Mouse (Mus musculus) liver, postnatal 0 days (tissue): ENCODE data around the gene E2f4. TPM values are rescaled to one million over a fixed set of nuclear protein-coding genes. Genes with fewer than 3 reads are reported as not detected.

Source experiments
- ATAC-seq: fragments of 200-750 bp; cut with Nextera tagmentation; 2 replicates; pipeline ENCODE4 v1.8.0; 2017; ENCODE audit warnings: mild to moderate bottlenecking, moderate library complexity
- DNase-seq: peaks from one replicate; pipeline ENCODE4 v3.0.0-alpha.2; 2016
- H3K27ac ChIP-seq: fragments of 300-500 bp; sonication (generic); 2 replicates; pipeline ENCODE4 v1.5.1; 2014; ENCODE audit warnings: antibody characterized with exemption, moderate library complexity, mild to moderate bottlenecking, low read depth
- H3K27me3 ChIP-seq: fragments of 300-500 bp; sonication (generic); 2 replicates; pipeline ENCODE4 v1.6.1; 2014; ENCODE audit warnings: low read length, control low read depth, mixed read lengths; ENCODE audit not compliant: insufficient read depth
- H3K36me3 ChIP-seq: fragments of 300-500 bp; sonication (generic); replicated peaks from 2 replicates; pipeline ENCODE4 v1.6.1; 2014; ENCODE audit warnings: mild to moderate bottlenecking, control low read depth, low read length, moderate library complexity, mixed read lengths; ENCODE audit not compliant: insufficient read depth
- H3K4me1 ChIP-seq: fragments of 300-500 bp; sonication (generic); 2 replicates; pipeline ENCODE4 v1.6.1; 2014; ENCODE audit warnings: antibody characterized with exemption, mild to moderate bottlenecking, control low read depth; ENCODE audit not compliant: insufficient read depth
- H3K4me2 ChIP-seq: fragments of 300-500 bp; sonication (generic); 2 replicates; pipeline ENCODE4 v1.6.1; 2014; ENCODE audit warnings: low read depth, mild to moderate bottlenecking, low read length, moderate library complexity, mixed read lengths
- H3K4me3 ChIP-seq: fragments of 300-500 bp; sonication (generic); 2 replicates; pipeline ENCODE4 v1.5.1; 2014; ENCODE audit warnings: low read depth, low read length
- H3K9ac ChIP-seq: fragments of 300-500 bp; sonication (generic); replicated peaks from 2 replicates; pipeline ENCODE4 v1.6.1; 2014; ENCODE audit warnings: mild to moderate bottlenecking, moderate library complexity
- H3K9me3 ChIP-seq: fragments of 300-500 bp; sonication (generic); 2 replicates; pipeline ENCODE4 v1.6.1; 2016; ENCODE audit warnings: mild to moderate bottlenecking, control low read depth, low read length, mixed read lengths
- CTCF ChIP-seq: sonication (generic); IDR thresholded peaks from 2 replicates; pipeline ENCODE4 v1.5.1; 2016; ENCODE audit warnings: antibody characterized with exemption, low read depth
- EP300 ChIP-seq: IDR thresholded peaks from 2 replicates; pipeline ENCODE4 v1.6.1; 2016; ENCODE audit warnings: antibody characterized with exemption, low read depth, mild to moderate bottlenecking
- WGBS: fragments of 180-500 bp; shearing (Covaris S2); extraction: QIAGEN DNeasy Blood & Tissue Kit; methylation state at CpG from one replicate; pipeline ENCODE4 v1.1.7; 2014; ENCODE audit not compliant: insufficient replicate concordance; 5-methylcytosine and 5-hydroxymethylcytosine counted together
- polyA plus RNA-seq: library from polyadenylated mRNA; unstranded; fragments of >200 nt; fragmentation: Nextera tagmentation; extraction: Ambion mirVana; gene quantifications from 2 replicates; pipeline ENCODE4 v1.2.1, GENCODE M21; 2015

Gene E2f4
- polyA plus RNA-seq, 1 experiment from 2014 or later: 62.9 TPM

- H3K4me3 ChIP-seq: peak overlapping the region; percentile 94
- H3K36me3 ChIP-seq: peaks cover 47% of the 10 kb centered on the region
- peak overlapping the region; percentile 97 for H3K9ac ChIP-seq
- H3K4me1 ChIP-seq: peaks cover 47% of the 10 kb centered on the region
- ATAC-seq (no peak), DNase-seq (peak; percentile 39)
- no peaks in the 10 kb centered on the region for H3K27me3 ChIP-seq
- WGBS: 38% methylated on average over 18 of the region's 18 CpGs
- H3K27ac ChIP-seq: peak overlapping the region; percentile 84
- TF ChIP-seq EP300: no peak
- TF ChIP-seq CTCF: no peak
- H3K9me3 ChIP-seq: no peaks in the 10 kb centered on the region
- H3K4me2 ChIP-seq: peak overlapping the region; percentile 90
Measured at GRCm38 (mm10) chr8:105298351-105299252, 1.1 kb downstream of the E2f4 start.

- Histone ChIP-seq H3K36me3 (peaks cover 60% of the 10 kb centered on the region), H3K27ac (peak overlapping the region; percentile 84), H3K4me3 (peak overlapping the region; percentile 94), H3K4me1 (peaks cover 59% of the 10 kb centered on the region), H3K4me2 (peak overlapping the region; percentile 90), H3K27me3 (no peaks in the 10 kb centered on the region), H3K9me3 (no peaks in the 10 kb centered on the region), H3K9ac (peak overlapping the region; percentile 61)
- 56% methylated on average over 8 of the region's 8 CpGs for WGBS
- ATAC-seq: peak; percentile 86
- peak; percentile 83 for DNase-seq
- TF ChIP-seq CTCF (no peak), EP300 (peak; percentile 93)
Measured at GRCm38 (mm10) chr8:105299962-105300361, 2.5 kb downstream of the E2f4 start.

GRCm38 (mm10) chr8:105303396-105303795, 5.9 kb downstream of the E2f4 start:
- DNase-seq (no peak), ATAC-seq (no peak)
- 63% methylated on average over 8 of the region's 8 CpGs for WGBS
- Histone ChIP-seq H3K27me3 (no peaks in the 10 kb centered on the region), H3K9ac (no peak overlapping the region), H3K4me3 (no peak overlapping the region), H3K9me3 (no peaks in the 10 kb centered on the region), H3K4me2 (no peak overlapping the region), H3K4me1 (peaks cover 45% of the 10 kb centered on the region), H3K36me3 (peaks cover 78% of the 10 kb centered on the region), H3K27ac (no peak overlapping the region)
- TF ChIP-seq CTCF (no peak), EP300 (0 out of 2 replicates have a peak, but pooled peaks have one; percentile 28)

- DNase-seq: no peak
- Histone ChIP-seq H3K4me2 (no peak overlapping the region), H3K9ac (no peak overlapping the region), H3K4me3 (no peak overlapping the region), H3K9me3 (no peaks in the 10 kb centered on the region), H3K27me3 (no peaks in the 10 kb centered on the region), H3K36me3 (peaks cover 78% of the 10 kb centered on the region), H3K27ac (no peak overlapping the region), H3K4me1 (peaks cover 40% of the 10 kb centered on the region)
- ATAC-seq: no peak
- 76% methylated on average over 9 of the region's 9 CpGs for WGBS
- TF ChIP-seq EP300 (no peak), CTCF (no peak)
Measured at GRCm38 (mm10) chr8:105303874-105304273, 6.4 kb downstream of the E2f4 start.

GRCm38 (mm10) chr8:105304325-105305210, 7.1 kb downstream of the E2f4 start:
- TF ChIP-seq CTCF (no peak), EP300 (no peak; the same call in 1 of the 2 replicates)
- Histone ChIP-seq H3K9ac (no peak overlapping the region), H3K4me2 (no peak overlapping the region), H3K4me3 (no peak overlapping the region), H3K4me1 (peaks cover 34% of the 10 kb centered on the region), H3K9me3 (no peaks in the 10 kb centered on the region), H3K27ac (peak overlapping the region; percentile 35), H3K27me3 (no peaks in the 10 kb centered on the region), H3K36me3 (peaks cover 82% of the 10 kb centered on the region)
- 61% methylated on average over 9 of the region's 9 CpGs for WGBS
- ATAC-seq (0 out of 2 replicates have a peak, but pooled peaks have one; percentile 4), DNase-seq (no peak)
